Mouse (Mus musculus): ENCODE data around the gene Entpd1.
A peak's percentile ranks its signal among the peaks of the same experiment; 100 is the strongest.

Entpd1 gene

DNA sequence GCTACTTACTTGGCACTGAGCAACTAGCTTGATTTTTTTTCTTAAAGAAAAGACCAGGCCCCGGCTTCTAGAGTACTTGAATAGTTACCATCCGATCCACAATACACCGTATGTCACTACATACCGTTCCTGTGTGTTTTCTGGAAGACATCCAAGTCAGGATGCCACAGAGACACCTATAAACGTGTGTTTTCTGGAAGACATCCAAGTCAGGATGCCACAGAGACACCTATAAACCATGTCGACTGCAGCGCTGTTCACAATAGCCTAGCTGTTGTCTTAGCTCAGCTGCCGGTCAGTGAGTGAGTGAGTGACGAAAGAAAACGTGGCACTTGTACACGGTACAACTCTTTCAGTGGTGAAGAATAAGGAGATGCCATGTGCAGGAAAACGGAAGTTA lies 13.8 kb downstream of the Entpd1 start:
- DNase-seq (ENCODE audit: low read depth in 2 of 2, low spot score in 2 of 2): no peak

DNA sequence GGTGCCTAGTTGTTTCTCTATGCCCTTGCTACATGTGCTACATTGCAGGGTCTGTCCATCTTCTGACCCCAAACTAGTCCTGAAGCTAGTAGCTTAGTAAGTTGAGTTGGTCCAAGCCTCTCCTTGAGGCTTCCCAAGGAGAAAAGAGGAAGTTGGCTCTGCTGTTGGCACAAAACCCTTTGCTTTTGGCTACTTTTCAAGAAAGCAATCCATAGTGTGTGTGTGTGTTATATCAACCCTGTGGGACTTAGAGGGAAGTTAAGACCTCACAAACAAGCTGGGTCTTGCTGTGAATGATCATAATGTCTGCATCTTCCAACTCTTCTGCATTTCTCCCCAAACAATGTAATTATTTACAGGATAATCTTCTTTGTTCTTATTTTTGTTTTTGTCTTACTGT lies 16.8 kb downstream of the Entpd1 start:
- DNase-seq (ENCODE audit: low read depth in 2 of 2, low spot score in 2 of 2): no peak

DNA sequence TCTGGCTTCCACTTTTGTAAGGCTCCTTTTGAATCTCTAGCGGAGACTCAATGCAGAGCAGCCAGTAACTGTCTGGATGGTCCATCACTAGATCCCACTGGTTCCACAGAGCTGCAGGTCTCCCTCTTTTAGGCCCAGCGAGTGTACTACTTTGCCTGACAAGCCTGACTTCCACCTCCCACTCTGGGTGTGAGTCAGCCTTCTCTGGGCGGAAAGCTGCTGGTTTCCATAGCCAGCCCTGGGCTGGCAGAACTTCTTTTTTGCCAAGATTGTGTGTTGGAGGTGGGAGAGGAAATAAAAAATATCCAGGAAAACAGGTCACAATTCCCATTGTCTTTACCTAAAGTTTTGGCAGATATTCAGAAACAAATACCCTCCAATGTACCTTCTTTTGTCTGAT lies 17.9 kb downstream of the Entpd1 start:
- no peak for DNase-seq (ENCODE audit: low read depth in 2 of 2, low spot score in 2 of 2)

DNA sequence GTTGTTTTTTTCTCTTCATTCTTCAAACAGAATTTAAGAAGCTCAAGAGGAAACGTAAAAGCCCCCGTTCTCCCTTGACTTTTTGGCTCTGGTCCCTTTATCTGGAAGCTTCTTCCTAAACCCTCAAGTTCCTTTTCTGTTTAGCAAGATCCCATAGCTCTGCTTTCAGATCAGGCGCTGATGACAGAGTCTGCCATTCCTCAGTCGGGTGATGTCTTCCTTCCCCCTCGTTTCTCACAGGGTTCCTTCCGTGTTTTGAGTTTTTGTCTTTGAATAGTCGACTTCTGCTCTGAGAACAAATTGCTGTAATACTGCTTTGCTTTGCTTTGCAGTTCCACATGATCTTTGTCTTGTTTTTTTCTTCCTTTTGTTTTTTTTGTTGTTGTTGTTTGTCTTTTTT lies 18.4 kb downstream of the Entpd1 start:
- DNase-seq (ENCODE audit: low read depth in 2 of 2, low spot score in 2 of 2): no peak

DNA sequence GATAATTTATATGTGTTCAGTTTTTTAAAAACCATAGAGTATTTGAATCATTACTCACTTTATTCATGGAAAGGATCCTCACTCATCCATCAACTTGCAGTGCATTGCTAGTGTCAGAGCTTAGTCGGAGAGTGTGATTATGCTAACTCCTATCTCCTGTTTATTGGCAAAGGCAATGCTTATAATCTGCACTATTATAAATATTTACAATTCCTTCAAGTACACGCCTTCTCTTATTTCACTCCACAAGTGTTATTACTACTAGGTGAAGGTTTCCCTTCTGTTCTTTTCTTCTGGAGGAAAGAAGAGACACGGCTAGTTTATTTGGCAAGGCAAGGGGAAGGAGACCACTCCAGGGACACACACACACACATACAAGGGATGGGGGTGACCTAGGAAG lies 20.0 kb downstream of the Entpd1 start:
- no peak for DNase-seq (ENCODE audit: low read depth in 2 of 2, low spot score in 2 of 2)

DNA sequence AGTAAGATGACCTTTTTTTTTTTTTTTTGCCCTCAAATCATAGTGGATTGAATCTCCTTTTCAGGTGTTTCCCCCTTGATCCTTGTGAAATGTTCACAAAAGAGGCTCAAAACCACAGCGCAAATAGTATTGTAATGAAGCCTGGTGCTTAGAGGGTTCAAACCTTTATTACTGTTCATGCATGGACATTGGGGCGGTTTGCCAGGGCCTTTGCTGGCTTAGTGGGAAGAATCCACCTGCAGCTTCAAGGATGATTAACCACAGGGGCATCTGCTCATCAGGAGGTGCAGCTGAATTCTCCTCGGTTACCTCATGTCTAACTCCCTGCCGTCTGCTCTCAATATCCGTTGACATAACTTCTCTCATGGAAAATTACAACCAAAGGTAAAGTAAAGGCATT lies 20.5 kb downstream of the Entpd1 start:
- no peak for DNase-seq (ENCODE audit: low read depth in 2 of 2, low spot score in 2 of 2)

DNA sequence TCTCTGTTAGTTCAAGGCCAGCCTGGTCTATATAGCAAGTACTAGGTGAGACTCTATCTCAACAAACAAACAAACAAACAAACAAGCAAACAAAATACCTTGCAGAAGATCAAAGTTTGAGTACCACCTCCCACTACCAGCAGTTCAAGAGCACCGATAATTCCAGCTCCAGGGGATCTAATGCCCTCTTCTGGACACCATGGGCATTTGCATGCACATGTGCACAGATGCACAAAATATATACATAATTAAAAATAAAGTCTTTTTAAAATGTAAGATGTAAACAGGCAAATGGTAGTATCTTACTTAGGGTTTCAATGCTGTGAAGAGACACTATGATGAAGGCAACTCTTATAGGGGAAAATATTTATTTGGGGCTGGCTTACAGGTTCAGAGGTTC lies 21.0 kb downstream of the Entpd1 start:
- no peak for DNase-seq (ENCODE audit: low read depth in 2 of 2, low spot score in 2 of 2)

DNA sequence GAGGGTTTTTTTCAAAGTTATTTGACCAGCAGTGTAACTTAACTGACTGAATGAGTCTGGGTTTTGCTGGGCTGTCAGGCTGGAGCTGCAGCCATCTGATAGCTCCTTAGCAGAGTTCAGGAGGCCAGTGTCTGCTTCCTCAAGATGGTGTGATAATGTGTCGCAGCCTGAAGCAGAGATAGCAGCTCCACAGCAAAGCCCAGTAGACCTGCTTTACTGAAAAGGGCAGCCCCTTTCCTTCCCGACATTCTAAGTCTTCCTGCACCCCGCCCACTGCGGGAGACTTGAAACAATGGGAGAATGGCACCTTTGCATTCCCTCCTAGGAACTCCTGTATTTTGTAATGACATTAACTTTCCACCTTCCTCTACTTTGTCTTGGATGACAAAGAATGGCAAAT lies 24.9 kb downstream of the Entpd1 start:
- DNase-seq (ENCODE audit: low read depth in 2 of 2, low spot score in 2 of 2): no peak

DNA sequence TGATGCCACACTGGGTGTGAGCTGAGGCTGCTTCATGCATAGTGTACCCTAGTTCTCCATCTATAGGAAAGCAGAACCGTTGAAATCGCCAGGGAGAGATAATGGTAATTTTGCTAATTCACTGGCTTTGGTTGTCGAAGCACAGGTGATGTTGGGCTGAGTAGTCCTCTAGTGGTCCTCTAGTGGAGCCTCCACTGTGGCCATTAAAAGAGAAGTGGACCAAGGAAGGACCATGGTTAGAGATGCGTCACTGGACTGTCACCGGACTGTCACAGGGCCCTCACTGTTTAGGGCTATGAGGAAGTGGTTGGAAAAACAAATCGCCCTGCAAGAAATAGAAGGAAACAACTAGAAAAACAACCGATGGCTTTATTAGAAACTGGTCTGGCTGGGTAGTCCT lies 25.4 kb downstream of the Entpd1 start:
- DNase-seq (ENCODE audit: low read depth in 2 of 2, low spot score in 2 of 2): no peak

DNA sequence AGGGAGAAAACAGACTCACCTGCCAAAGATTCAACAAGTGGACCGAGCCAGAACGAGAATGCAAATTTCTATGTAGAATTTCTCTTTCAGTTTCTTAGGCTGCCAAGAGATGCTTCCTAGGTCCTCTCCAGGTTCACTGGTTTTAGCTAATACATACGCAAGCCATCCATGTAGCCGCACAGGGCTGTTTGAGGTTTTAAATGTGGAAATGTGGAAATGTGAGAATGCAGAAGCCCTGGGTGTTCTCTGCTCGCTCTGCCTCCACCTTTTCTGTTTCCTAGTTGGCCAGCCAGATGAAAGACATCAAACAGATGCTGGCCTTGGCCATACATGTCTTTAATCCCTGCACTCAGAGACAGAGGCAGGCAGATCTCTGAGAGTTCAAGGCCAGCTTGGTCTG lies 26.4 kb downstream of the Entpd1 start:
- no peak for DNase-seq (ENCODE audit: low read depth in 2 of 2, low spot score in 2 of 2)

DNA sequence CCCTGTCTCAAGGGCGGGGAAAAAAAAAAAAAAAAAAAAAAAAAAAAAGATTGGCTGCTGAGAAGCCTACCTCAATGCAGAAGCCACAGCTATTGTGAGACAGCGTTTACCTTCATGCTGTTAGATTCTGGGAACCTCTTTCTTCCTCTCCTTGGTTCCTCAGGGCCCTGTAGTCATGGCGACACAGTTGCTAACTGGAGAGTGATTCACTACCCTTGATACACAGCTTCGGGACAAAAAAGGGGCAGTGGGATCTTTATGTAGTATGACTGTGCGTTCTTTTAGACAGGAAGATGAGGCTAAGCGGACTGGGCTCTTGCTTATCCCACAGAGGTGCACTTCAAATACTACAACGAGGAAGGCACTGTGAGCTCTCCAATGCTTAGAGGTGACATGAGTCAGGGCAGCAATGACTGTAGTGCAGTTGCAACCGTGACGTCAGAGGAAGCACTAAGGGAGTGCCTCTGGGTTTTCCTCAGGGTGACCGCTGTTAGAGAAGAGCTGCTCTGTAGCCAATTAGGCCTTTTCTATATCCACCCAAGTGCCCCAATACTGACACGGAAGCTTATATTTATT lies 27.7 kb downstream of the Entpd1 start:
- no peak for DNase-seq (ENCODE audit: low read depth in 2 of 2, low spot score in 2 of 2)

DNA sequence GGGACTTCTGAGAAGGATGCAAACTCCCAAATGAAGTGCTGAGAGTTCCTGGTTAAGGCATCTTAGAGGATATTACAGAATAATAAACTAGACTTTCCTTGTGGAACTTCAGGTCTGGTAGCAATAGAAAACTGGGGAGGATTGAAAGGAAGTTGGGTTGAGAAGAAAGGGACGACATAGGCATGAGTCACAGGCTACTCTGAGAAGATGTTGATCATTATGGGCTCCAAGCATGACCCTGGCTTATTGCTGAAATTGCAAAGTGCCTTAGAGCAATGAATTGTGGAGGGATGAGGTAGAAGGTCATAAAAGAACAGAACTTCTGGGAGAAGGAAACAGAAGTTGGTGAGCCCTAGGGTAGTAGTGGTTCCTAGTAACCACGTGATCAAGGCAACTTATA lies 28.6 kb downstream of the Entpd1 start:
- no peak for DNase-seq (ENCODE audit: low read depth in 2 of 2, low spot score in 2 of 2)

DNA sequence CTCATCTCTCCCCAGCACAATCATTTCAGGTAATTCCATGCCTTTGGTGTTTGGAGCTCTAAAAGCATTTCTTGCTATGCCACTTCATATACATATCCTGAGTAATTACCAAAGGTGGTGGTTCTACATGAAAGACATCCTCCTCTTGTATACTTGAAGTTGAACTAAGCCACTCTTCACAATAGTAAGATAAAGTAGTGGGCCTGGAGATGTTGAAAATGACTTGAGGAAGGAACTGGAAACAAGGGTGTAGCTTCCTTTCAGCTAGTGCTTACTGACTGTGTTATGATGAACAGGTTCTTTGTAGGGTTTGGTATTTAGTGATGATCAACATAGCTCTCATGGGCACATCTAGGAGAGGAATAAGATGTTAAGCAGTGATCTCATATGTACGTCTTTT lies 31.7 kb downstream of the Entpd1 start:
- DNase-seq (ENCODE audit: low read depth in 2 of 2, low spot score in 2 of 2): no peak

DNA sequence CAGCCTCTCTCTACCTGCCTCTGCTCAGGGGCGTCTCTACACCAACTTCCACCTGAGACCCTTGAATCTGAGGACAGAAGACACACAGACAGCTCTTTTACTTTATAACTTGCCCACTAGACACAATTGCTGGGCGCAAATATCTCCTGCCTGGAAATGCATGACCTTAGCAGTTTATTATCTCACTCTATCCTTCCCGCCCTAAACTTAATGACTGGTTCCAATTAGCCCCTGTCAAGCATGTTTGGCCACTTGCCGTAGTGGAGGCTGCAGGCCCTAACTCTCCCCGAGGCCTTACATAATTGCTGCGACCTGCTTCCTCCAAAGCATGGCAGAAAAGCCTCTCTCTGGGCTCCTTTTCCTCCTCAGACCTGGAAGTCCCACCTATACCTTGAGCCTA lies 34.2 kb downstream of the Entpd1 start:
- DNase-seq (ENCODE audit: low read depth in 2 of 2, low spot score in 2 of 2): no peak

DNA sequence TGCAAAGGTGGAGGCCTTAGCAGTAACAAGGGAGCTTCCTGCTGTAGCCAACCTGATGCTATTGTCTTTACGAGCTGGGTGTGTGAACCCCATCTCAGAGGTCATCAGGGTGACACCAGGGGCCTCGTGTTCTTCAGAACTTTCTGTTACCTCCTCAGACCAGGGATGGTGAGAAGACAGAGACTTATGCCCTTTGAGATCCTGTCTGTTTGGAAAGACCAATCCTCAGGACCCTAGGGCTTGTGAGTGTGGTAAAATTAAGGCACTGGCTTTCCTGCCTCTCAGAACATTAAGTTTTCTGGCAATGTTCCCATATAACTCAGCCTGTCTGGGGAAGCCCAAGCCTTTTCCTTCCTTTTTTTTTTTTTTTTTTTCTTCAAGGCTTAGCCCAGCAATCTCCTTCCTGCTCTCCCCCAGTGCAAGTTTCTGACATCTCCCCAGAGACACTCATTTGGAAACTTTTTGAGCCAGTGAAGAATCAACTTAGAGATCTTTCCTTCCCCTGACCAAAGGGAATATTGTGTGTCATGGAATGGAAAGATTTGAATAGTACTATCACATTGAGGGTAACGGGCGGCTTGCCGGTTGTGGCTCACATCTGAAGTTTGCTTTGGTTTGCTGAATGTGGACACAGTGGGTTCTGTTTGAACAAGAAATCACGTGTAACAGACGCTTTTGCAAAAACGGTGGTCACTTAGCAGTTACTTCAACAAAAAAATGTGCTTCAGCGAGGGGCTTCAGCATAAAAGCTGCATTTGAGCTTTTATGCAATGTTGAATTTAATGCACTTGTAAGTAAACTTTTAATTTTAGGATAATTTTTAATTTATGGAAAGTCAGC lies 35.4 kb downstream of the Entpd1 start:
- DNase-seq (ENCODE audit: low read depth in 2 of 2, low spot score in 2 of 2): no peak

DNA sequence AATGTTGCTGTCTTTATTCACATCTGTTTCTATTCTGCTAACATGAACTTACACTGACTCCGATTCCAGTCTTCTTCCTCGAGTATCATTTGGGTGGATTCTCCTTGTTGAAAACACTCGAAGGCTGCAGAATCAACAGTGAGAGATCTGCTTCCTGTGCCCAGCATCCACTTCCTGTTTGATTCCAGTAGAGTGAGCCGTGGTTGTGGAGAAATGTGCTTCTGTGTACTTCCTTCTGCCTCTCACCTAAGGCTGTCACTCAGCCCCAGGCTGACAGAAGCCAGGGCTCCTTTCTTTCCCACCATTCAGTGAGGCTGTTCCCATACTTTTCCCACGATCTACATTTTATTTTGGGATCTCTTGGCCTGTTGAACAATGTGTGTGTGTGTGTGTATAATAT lies 37.9 kb downstream of the Entpd1 start:
- no peak for DNase-seq (ENCODE audit: low read depth in 2 of 2, low spot score in 2 of 2)

DNA sequence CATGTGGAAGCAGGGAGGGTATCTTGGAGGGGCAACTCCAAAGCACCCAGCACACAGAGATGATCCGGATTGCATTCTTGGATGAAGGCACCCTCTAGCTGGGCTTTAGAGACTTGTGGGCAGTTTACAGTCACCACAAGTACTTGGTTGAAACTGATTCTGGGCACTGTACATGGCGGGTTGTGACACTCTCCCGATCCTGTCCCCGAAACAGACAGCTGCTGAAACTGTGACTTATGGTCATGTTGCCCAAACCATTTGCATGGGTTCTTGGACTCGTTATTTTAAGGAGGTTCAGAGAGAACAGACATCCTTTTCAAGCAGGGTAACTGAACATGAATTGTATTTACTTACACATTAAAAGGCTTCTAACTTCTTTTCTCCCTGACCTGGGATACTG lies 44.0 kb downstream of the Entpd1 start:
- DNase-seq (ENCODE audit: low read depth in 2 of 2, low spot score in 2 of 2): no peak

DNA sequence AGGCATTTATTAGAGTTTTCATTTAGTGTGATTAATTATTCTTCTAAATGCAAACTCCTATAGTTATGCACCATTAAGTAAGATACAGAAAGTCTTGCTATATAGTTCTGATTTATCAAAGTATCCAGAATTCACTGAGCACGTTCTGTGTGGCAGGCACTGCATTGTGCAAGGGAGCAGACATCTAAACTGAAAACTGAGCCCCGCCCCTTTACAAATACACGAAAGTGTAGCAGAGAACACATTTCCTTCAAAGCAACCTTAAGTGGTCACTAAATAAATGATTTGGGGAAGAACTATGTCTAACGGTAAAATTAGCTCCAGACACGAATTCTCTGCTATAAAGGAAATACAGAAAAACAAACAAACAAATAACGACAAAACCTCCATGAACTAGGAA lies 46.1 kb downstream of the Entpd1 start:
- no peak for DNase-seq (ENCODE audit: low read depth in 2 of 2, low spot score in 2 of 2)

DNA sequence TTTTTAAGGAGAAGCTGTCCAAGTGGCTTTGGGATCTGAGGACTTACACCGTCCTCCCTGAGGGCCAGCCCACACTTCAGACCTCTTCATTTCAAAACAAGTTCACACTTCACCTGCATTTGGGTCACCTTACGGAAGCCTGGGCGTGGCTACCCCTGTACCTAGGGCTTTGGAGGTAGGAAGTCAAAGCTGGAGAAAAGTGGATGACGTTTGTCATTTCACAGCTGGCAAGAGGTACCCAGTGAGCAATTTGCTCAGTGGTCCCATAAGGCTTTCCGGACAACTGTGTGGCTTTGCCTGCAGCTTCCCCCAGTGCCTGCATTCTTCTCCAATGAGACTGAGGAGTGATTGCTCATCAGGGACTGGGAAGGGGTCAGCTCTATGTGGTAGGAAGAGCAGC lies 46.8 kb downstream of the Entpd1 start:
- DNase-seq (ENCODE audit: low read depth in 2 of 2, low spot score in 2 of 2): no peak

DNA sequence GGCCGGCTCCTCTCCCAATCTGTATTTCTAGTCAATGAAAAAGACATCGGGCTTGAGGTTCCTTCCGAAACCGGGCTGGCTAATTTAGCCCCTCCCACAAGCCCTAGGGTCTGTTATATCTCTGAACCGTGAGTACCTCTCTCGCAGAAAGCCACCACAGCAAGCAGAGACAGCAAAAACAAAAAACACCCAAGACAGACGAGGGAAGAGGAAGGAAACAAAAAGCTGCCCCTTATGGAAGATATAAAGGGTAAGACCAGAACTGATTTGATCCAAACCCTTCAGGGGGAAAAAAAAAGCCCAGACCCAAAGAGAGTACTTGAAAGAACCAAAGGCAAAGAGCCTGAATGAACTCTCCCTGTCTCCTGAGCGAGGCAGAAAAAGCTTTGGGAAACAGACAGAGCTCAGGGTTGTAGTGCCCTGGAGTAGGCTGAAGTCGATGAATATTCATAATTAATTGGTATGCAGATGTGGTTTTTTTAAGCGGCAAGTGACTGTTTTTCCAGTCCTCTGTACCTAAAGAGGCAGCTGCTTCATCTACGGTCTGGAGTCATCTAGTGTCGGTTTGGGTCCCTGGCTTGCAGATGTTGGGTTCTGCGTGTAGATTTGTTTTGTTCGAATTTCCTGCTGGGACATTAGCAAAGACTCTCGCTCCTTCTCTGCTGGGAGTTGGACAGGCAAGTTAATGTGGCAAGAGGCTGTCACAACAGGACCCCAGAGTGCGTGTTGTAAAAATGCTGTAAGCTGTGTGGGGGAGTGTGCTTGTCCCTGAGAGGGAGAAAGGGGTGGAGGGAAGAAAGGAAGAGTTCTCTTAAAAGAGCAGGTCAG lies 47.7 kb downstream of the Entpd1 start:
- DNase-seq (ENCODE audit: low read depth in 2 of 2, low spot score in 2 of 2): peak in 1 of 2 experiments; percentile 12

DNA sequence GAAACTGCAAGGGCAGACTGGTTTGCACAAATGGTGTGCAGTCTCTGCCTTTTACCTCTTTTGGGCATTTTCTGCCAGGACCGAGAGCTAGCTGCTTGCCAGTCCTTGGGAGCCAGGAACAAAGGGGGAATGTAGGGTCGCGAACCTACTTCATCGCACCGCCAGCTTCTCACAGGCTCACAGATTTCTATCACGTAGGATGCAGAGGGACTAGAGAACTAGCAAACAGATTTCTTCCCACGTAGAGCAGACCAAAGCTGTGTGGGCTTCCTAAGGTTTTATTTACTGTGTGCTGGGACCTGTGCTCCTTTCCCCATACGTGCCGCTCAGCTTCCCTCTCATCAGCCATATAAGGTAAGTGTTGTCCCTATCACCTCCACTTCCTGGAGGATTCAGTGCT lies 48.3 kb downstream of the Entpd1 start:
- no peak for DNase-seq (ENCODE audit: low read depth in 2 of 2, low spot score in 2 of 2)

DNA sequence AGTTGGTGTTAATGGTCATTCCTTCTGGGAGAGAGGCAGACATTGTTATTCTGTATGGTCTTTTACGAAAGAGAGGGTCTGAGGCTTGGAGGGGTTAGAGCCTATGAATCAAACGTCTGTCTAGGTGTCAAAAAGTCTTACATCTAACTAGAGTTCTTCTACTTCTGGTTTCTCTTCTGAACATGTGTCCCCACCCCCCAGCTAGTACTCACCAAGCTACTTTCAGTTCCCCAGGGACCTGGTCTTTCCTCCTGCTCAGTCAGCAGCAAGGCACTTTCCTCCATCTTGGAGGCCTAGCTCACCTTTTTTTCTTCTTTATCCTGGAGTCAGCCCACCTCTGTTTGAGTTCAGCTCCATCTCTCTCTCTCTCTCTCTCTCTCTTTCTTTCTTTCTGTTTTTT lies 48.9 kb downstream of the Entpd1 start:
- no peak for DNase-seq (ENCODE audit: low read depth in 2 of 2, low spot score in 2 of 2)
